Mouse (Mus musculus) ES-Bruce4 (cell line): ENCODE measurements around the gene 9130213A22Rik. TPM values are rescaled to one million over a fixed set of nuclear protein-coding genes. Genes with fewer than 3 reads are reported as not detected.
A peak's percentile ranks its signal among the peaks of the same experiment; 100 is the strongest.

ENCODE experiments used
- H3K27ac ChIP-seq: 2 replicates; pipeline ENCODE4 v1.5.1; 2012; ENCODE audit warnings: low read length, inconsistent platforms; ENCODE audit not compliant: insufficient read depth
- H3K27me3 ChIP-seq: 2 replicates; pipeline ENCODE4 v1.6.1; 2012; ENCODE audit warnings: mild to moderate bottlenecking, low read length, inconsistent platforms; ENCODE audit not compliant: control insufficient read depth, poor library complexity, insufficient read depth, severe bottlenecking
- H3K36me3 ChIP-seq: 2 replicates; pipeline ENCODE4 v1.6.1; 2012; ENCODE audit warnings: inconsistent platforms, mild to moderate bottlenecking, low read length, moderate library complexity; ENCODE audit not compliant: control insufficient read depth, poor library complexity, insufficient read depth, severe bottlenecking
- H3K4me1 ChIP-seq: one replicate; pipeline ENCODE4 v1.8.1; 2011; ENCODE audit warnings: low read length; ENCODE audit not compliant: control insufficient read depth, insufficient read depth
- H3K4me3 ChIP-seq: 2 replicates; pipeline ENCODE4 v1.5.1; 2011; ENCODE audit warnings: low read depth, mild to moderate bottlenecking, low read length
- H3K9ac ChIP-seq: 2 replicates; pipeline ENCODE4 v1.6.1; 2012; ENCODE audit warnings: low read depth, mild to moderate bottlenecking, inconsistent platforms; ENCODE audit not compliant: poor library complexity, severe bottlenecking
- H3K9me3 ChIP-seq: replicated peaks from 2 replicates; pipeline ENCODE4 v1.6.1; 2012; ENCODE audit warnings: mild to moderate bottlenecking, low read length, inconsistent platforms; ENCODE audit not compliant: control insufficient read depth, poor library complexity, insufficient read depth, severe bottlenecking
- CTCF ChIP-seq: IDR thresholded peaks from one replicate; pipeline ENCODE4 v1.8.1; 2011; ENCODE audit warnings: low read depth, low read length
- EP300 ChIP-seq: IDR thresholded peaks from 2 replicates; pipeline ENCODE4 v1.6.1; 2011; ENCODE audit warnings: low read depth, low read length; ENCODE audit not compliant: insufficient read depth
- POLR2A ChIP-seq: IDR thresholded peaks from one replicate; pipeline ENCODE4 v1.8.1; 2011; ENCODE audit warnings: low read length; ENCODE audit not compliant: insufficient read depth
- polyA plus RNA-seq: library from polyadenylated mRNA; stranded (reverse); fragments of >200 nt; gene quantifications from 2 replicates; pipeline ENCODE4 v1.2.4, GENCODE M21; 2011; ENCODE audit warnings: low read depth; ENCODE audit not compliant: missing spikeins, insufficient read depth, insufficient read length

9130213A22Rik gene
- not detected in 2 replicates for polyA plus RNA-seq

- H3K9ac ChIP-seq, result peak within 1 kb of the TSS; percentile 73
- H3K4me3 ChIP-seq, result peak within 1 kb of the TSS; percentile 89
- H3K36me3 ChIP-seq, result no peaks in the 10 kb centered on the region
- H3K4me1 ChIP-seq, result peaks cover 2% of the 10 kb centered on the region
- H3K9me3 ChIP-seq, result no peaks in the 10 kb centered on the region
- peaks cover 17% of the 10 kb centered on the region for H3K27me3 ChIP-seq
- no peak within 1 kb of the TSS for H3K27ac ChIP-seq
- TF ChIP-seq EP300, result no peak
- peak; percentile 59 for TF ChIP-seq CTCF
These were observed at the start of gene 9130213A22Rik for GRCm38 (mm10) chr11:69122336-69122951. Gene 9130213A22Rik, minus strand, starts transcription at chr11:69122589.

GRCm38 (mm10) chr11:69171626-69172025 lies 49.2 kb upstream of the 9130213A22Rik start:
- Histone ChIP-seq H3K9ac (no peak overlapping the region), H3K4me3 (no peak overlapping the region), H3K27ac (no peak overlapping the region), H3K9me3 (no peaks in the 10 kb centered on the region), H3K36me3 (no peaks in the 10 kb centered on the region), H3K27me3 (no peaks in the 10 kb centered on the region), H3K4me1 (no peaks in the 10 kb centered on the region)
- no peak for TF ChIP-seq EP300
- TF ChIP-seq CTCF, result peak; percentile 89

- Histone ChIP-seq H3K4me3 (no peak overlapping the region), H3K4me1 (no peaks in the 10 kb centered on the region), H3K36me3 (no peaks in the 10 kb centered on the region), H3K27me3 (no peaks in the 10 kb centered on the region), H3K9me3 (no peaks in the 10 kb centered on the region), H3K27ac (no peak overlapping the region), H3K9ac (no peak overlapping the region)
- no peak for TF ChIP-seq POLR2A
- TF ChIP-seq CTCF, result no peak
- no peak for TF ChIP-seq EP300
These were observed 46.9 kb upstream of the 9130213A22Rik start for GRCm38 (mm10) chr11:69169313-69169712.

GRCm38 (mm10) chr11:69156800-69157199 lies 34.4 kb upstream of the 9130213A22Rik start, which contains the start of gene Alox12b:
Gene Alox12b, plus strand, starts transcription at chr11:69156989.
- H3K27me3 ChIP-seq, result no peaks in the 10 kb centered on the region
- peak within 1 kb of the TSS; percentile 6 for H3K4me3 ChIP-seq
- TF ChIP-seq POLR2A (no peak), CTCF (no peak), EP300 (no peak)
- H3K9ac ChIP-seq, result no peak within 1 kb of the TSS
- no peaks in the 10 kb centered on the region for H3K4me1 ChIP-seq
- H3K9me3 ChIP-seq, result no peaks in the 10 kb centered on the region
- H3K36me3 ChIP-seq, result no peaks in the 10 kb centered on the region
- H3K27ac ChIP-seq, result no peak within 1 kb of the TSS

GRCm38 (mm10) chr11:69155351-69155750 lies 33.0 kb upstream of the 9130213A22Rik start:
- Histone ChIP-seq H3K4me1 (no peaks in the 10 kb centered on the region), H3K27me3 (no peaks in the 10 kb centered on the region), H3K9ac (no peak overlapping the region), H3K9me3 (no peaks in the 10 kb centered on the region), H3K4me3 (no peak overlapping the region), H3K27ac (no peak overlapping the region), H3K36me3 (no peaks in the 10 kb centered on the region)
- no peak for TF ChIP-seq EP300
- no peak for TF ChIP-seq POLR2A
- no peak for TF ChIP-seq CTCF

- Histone ChIP-seq H3K4me3 (no peak overlapping the region), H3K9me3 (no peaks in the 10 kb centered on the region), H3K27me3 (no peaks in the 10 kb centered on the region), H3K27ac (no peak overlapping the region), H3K9ac (no peak overlapping the region), H3K36me3 (no peaks in the 10 kb centered on the region), H3K4me1 (no peaks in the 10 kb centered on the region)
- no peak for TF ChIP-seq CTCF
- no peak for TF ChIP-seq POLR2A
- TF ChIP-seq EP300, result no peak
These were observed 31.4 kb upstream of the 9130213A22Rik start for GRCm38 (mm10) chr11:69153831-69154230.
